Mouse (Mus musculus) liver, embryonic 14.5 days (tissue): ENCODE data around the gene Arid1a.

Experiments
- CTCF ChIP-seq: IDR thresholded peaks from 2 replicates; pipeline ENCODE4 v1.5.1; 2016; ENCODE audit warnings: antibody characterized with exemption, low read depth, control low read depth
- EP300 ChIP-seq: IDR thresholded peaks from 2 replicates; pipeline ENCODE4 v1.6.1; 2016; ENCODE audit warnings: antibody characterized with exemption, low read depth

- TF ChIP-seq EP300 = no peak
- no peak for TF ChIP-seq CTCF
Observed at GRCm38 (mm10) chr4:133804401-133805263, 48.1 kb upstream of the Arid1a start.
